Mouse (Mus musculus) stomach, postnatal 0 days (tissue): ENCODE results near the gene A1cf.

Experiments used
- CTCF ChIP-seq: IDR thresholded peaks from 2 replicates; pipeline ENCODE4 v1.5.1; 2016; ENCODE audit warnings: antibody characterized with exemption, low read depth, mild to moderate bottlenecking, moderate library complexity
- EP300 ChIP-seq: optimal IDR thresholded peaks from 2 replicates; pipeline ENCODE3; 2016; ENCODE audit warnings: antibody characterized with exemption

- TF ChIP-seq CTCF (no peak), EP300 (no peak)
These were observed 102.8 kb downstream of the A1cf start for GRCm38 (mm10) chr19:31971405-31971804.
